Mouse (Mus musculus): ENCODE measurements around the gene Tex35.

The Tex35 gene

DNA sequence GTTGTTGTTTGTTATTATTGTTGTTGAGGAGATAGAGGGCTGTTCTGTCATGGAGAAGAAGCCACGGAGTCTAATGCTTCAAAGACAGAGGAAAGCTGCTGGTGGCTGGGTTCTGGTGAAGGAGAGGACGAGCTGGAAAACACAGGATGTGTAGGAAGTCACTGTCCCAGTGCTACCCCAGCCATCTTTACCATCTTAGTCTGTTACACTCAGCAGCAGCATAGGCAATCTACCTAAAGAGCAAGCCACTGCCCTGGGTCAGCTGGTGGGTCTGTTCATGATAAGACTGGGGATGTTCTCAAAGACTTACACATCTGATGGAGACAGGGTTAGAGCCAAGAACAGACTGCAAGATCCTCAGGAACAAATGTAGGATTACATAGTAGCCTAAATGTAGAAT lies 58.6 kb downstream of the Tex35 start:
- DNase-seq (ENCODE audit: low spot score in 2 of 2), result no peak
